Mouse (Mus musculus): ENCODE results near the gene Mex3a.

Gene Mex3a

DNA sequence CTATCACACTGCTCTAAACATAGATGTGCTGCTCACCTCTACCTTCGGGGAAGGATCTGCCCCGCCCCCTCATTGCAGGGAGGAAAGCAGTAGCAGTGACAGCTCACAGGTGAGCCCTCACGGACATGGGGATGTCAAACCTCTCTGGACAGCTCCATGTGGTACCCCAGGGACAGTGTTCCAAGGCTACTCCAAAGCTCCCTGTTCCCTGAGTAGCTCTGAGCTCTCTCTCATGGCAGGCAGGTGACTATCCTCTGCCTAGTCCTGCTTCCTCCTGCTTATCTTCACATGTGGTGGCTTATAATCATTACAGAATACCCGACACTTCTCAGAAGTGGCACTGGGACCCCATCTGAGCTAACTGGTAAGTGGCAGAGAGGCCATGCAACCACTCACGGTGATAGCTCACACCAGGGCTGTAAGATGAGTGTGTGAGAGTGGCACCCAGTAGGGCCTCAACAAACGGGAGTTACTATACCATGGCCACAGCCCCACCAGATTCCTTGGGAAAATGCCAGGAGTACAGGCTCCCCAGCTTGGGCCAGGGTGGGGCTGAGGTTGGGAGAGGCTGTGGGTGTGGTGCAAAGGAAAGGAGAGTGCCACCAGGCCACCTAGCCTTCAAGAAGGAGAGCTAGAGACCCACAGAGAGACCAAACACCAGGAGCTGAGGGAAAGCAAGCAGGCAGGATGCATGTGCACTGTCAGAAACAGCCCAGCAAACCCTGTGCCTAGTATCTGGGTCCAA, 14.7 kb downstream of the Mex3a start:
- no peak for DNase-seq

DNA sequence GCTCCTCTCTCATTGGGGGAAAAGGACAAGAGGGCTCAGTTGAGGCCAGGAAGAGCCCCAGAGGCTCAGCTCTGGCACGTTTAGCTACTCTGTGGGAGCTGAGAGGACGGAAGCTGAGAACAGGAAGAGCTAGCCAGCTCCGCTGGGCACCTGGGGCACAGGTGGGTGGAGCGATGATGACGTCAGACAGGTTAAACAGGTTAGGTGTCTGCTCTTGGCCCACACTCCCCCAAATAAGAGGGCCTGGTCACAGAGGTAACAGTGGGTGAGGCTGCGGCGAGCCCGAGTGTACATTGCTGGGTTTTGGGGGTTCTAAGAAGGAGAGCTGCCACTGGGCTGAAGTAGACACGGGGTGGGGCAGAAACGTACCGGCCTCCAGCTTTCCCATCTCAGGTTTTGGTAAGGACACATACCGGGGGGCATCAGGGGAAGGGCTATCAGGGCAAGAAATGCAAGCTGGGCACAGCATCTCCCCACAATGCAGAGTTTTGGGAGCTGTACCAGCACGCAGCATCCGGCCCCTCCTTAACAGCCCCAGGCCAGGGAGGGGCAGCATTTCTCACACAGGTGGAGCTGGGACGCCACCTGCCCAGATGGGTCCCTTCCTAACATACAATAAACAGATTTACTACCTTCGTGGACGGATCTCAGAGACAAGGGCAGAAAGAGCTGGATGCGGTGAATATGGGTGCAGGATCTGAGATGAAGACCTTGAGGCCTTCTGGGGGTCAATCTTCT, 16.2 kb downstream of the Mex3a start, which contains the start of gene Rab25:
Rab25 (minus strand) TSS at position 121 of the 738 bp plus-strand sequence.
- DNase-seq, result no peak

- DNase-seq, result no peak
These were observed 19.4 kb downstream of the Mex3a start for GRCm38 (mm10) chr3:88551586-88551985.

- DNase-seq, result no peak
These were observed 20.0 kb downstream of the Mex3a start for GRCm38 (mm10) chr3:88552082-88552645.

DNA sequence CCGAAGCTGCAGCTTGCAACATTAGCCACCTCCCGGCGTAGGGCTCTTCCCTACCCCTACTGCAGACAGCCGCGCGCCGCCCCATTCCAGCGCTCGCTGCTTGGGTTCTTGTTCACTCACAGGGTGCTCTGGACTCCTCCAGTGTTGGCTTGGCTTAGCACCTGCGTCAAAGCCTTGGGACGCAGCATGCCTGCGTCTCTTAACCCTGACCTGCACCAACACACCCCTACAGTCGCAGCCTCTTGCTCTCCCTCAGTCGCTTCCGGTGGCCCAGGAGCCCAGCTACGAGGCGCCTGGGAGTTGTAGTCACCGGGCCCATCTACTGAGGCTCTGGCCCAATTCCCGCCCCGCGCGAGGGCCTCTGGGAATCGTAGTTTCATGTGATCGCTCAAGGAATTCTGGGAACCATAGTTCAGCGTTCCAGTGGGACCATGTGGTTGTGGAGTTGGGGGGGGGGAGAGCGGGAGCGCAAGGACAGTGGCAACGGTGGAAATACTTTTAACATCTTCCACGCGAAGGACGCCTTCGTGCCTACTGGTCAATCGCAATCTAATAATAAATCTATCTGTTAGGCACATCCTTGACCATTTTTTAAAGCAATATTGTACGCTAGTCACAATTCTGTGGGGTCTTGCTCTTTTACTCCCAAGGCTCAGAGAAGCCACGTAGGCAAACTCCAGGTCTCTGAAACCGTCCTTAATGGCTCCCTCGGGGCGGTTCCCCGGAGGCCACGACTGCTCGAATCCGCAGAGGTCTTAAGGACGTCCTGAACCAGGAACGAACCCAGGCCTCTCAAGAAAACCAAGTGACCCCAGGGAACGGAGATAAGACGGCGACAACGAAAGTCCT, 20.7 kb downstream of the Mex3a start, which contains the start of gene Lamtor2:
Lamtor2 (minus strand) TSS at position 399 of the 849 bp plus-strand sequence.
- DNase-seq, result peak; percentile 97

- peak; percentile 88 for DNase-seq
These were observed 21.3 kb downstream of the Mex3a start, which contains the start of gene Ubqln4 for GRCm38 (mm10) chr3:88553525-88553879. Gene Ubqln4, plus strand, starts transcription at chr3:88553758.

- no peak for DNase-seq
These were observed 21.8 kb downstream of the Mex3a start for GRCm38 (mm10) chr3:88553880-88554586.

- no peak for DNase-seq
These were observed 22.9 kb downstream of the Mex3a start for GRCm38 (mm10) chr3:88555069-88555605.

DNA sequence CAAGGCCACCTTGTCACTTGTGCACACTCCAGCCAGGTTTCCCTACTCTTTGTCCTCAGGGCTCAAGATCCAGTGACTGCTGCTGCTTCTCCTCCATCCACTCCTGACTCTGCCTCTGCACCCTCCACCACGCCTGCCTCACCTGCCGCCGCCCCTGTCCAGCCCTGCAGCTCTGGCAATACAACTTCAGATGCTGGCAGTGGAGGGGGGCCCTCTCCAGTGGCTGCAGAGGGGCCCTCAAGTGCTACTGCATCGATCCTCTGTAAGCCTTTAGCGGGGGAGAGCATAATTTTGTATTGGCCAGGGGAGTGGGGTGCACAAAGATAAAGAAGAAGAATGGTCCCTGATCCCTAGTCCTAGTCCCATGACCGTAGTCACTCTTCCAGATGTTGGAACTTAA, 23.5 kb downstream of the Mex3a start:
- no peak for DNase-seq

GRCm38 (mm10) chr3:88556616-88557015, 24.4 kb downstream of the Mex3a start:
- no peak for DNase-seq

DNA sequence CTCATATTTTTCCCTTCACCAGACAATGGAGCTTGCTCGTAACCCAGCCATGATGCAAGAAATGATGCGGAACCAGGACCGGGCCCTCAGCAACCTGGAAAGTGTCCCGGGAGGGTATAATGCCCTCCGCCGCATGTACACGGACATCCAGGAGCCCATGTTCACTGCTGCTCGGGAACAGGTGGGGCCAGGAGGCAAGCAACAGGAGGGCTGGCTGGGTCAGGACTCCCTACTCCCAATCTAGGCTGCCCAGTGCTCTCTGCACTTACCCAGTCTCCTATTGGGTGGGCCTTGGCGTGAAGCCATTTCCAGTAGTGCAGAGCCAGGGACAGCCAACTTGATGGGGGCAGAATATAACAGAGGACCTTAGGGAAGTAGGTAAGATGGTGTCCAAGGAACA, 27.4 kb downstream of the Mex3a start:
- DNase-seq, result no peak

DNA sequence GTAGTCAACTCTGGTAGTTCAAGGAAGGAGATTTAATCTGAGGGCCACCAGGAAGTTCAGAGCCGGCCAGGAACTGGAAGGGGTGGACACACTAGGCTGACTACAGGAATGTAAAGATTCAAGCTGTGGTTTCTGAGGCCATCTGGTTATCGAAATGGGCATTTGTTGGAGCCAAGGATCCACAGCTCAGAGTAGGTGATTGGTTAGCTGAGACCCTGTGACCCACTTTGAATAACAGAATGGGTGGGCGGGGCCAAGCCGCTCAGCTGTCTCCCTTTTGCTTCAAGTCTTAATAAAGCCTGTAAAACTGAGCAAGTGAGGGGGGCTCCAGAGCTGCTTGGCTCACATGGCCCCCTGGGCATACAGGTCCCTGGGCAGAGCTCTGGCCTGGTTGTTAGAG, 29.8 kb downstream of the Mex3a start:
- no peak for DNase-seq

DNA sequence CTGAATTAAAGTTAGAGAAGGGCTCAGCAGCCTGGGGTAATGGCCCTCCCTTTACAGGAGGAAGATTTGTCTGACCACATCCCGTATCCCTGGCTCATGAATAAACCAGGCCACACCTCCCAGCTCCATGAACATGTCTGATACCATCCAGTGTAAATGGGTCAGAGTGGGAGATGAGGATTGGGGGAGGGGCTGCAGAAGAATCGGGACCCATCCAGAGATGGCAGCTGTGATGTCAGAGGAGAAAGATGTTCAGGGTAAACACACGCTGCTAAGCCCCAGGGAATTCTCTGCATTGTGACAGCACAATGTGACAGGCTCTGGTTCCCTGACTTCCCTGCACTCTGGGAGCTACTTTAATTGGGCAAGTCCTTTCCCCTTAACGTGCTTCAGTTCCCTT, 31.2 kb downstream of the Mex3a start:
- DNase-seq, result no peak

GRCm38 (mm10) chr3:88563966-88564365, 31.8 kb downstream of the Mex3a start:
- no peak for DNase-seq

- DNase-seq, result no peak
These were observed 33.9 kb downstream of the Mex3a start for GRCm38 (mm10) chr3:88566116-88566515.

DNA sequence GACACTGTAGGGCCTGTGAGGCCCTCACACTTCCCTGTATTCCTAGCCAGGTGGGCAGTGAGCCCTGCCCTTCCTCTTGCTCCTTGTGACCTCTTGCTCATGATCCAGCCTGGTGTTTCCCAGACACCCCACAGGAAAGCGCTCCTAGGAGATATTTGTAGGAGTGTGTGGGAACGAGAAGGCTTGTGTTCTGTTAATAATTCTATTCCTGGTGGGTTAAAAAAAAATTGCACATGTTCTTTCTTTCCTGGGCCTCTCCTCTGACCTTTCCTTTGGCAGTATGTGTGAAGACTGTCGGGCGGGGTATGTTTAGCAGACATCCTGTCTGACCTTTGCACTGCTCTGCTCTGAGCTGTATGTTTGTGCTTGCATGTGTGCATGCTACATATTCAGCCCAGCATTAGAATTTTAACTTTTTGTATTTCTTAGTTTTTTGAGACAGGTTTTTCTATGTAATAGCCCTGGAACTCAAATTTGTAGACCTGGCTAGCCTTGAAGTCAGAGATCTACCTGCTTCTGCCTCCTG, 34.4 kb downstream of the Mex3a start:
- DNase-seq, result no peak

DNA sequence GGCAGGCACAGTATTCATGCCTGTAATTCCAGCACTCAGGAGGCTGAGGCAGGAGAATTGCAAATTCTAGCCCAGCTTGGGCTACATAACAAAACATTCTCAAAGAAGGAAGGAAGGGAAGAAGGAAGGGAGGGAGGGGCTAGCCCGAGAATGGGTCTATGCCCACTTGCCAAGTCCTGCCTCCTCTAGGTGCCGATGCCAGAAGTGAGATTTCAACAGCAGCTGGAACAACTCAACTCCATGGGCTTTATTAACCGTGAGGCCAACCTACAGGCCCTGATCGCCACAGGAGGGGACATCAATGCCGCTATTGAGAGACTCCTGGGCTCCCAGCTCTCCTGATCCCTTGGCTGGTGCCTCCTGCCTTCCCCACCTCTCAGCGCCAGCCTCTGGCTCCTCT, 35.7 kb downstream of the Mex3a start:
- DNase-seq, result no peak

GRCm38 (mm10) chr3:88568615-88569014, 36.4 kb downstream of the Mex3a start:
- no peak for DNase-seq

DNA sequence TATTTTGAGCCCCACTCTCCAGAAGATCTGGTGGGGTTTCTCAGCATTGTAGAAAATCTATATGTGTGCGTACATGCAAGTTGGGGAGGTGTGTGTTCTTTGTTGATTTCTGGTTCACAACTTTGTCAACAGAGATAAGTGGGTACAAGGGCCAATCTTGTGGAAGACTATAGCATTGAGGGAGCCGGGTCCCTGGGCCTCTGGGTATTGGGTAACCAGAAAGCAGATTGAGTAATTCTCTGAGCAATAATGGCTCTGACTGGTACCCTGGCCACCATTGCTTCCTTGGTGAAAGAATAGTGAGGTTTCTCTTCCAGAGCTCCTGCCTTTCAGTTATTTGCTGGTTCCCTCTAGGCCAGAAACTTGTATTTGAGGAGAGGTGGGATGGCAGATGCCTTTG, 36.9 kb downstream of the Mex3a start:
- DNase-seq, result no peak

DNA sequence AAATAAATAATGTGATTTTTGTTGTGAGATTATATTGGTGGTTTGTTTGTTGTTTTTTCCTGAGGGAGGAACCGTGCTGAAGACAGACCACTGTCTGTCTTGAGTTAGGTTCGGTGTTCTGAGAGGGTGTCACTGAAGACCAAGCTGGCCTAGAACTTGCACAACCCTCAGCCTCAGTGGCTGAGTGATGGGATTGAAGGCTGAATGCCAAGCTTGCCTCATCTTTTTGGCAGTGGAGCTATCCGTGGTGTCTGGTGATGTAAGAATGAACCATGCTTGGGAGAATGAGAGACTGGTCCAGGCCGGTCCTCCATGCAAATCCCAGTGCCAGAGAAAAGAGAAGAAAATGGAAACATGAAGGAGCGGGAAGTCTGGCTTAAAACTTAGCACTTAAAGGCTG, 37.5 kb downstream of the Mex3a start:
- no peak for DNase-seq

- no peak for DNase-seq
These were observed 38.1 kb downstream of the Mex3a start for GRCm38 (mm10) chr3:88570341-88570740.

- DNase-seq, result no peak
These were observed 39.7 kb downstream of the Mex3a start for GRCm38 (mm10) chr3:88571856-88572255.
